Mouse (Mus musculus) embryonic fibroblast, embryonic 13.5 days (primary cell): Measurements from ENCODE around the gene Zmpste24. TPM values are rescaled to one million over a fixed set of nuclear protein-coding genes. Genes with fewer than 3 reads are reported as not detected.

Experiments
- H3K27ac ChIP-seq: 2 replicates; pipeline ENCODE4 v1.5.1; 2012; ENCODE audit warnings: low read length, control low read depth, inconsistent platforms; ENCODE audit not compliant: insufficient read depth
- H3K4me1 ChIP-seq: 2 replicates; pipeline ENCODE4 v1.6.1; 2011; ENCODE audit warnings: low read length; ENCODE audit not compliant: control insufficient read depth, insufficient read depth
- H3K4me3 ChIP-seq: 2 replicates; pipeline ENCODE4 v1.5.1; 2011; ENCODE audit warnings: mild to moderate bottlenecking, control low read depth, low read length; ENCODE audit not compliant: insufficient read depth
- CTCF ChIP-seq: IDR thresholded peaks from 2 replicates; pipeline ENCODE4 v1.5.1; 2011; ENCODE audit warnings: mild to moderate bottlenecking, control low read depth, low read length, moderate library complexity, borderline replicate concordance; ENCODE audit not compliant: insufficient read depth
- POLR2A ChIP-seq: IDR thresholded peaks from 2 replicates; pipeline ENCODE4 v1.6.1; 2011; ENCODE audit warnings: low read depth, mild to moderate bottlenecking, control low read depth, low read length, moderate library complexity
- polyA plus RNA-seq: library from polyadenylated mRNA; stranded (reverse); fragments of >200 nt; gene quantifications from 2 replicates; pipeline ENCODE4 v1.2.4, GENCODE M21; 2011; ENCODE audit warnings: low read depth; ENCODE audit not compliant: missing spikeins, insufficient read length

Gene Zmpste24
- polyA plus RNA-seq, 1 experiment, result 70.9 TPM

DNA sequence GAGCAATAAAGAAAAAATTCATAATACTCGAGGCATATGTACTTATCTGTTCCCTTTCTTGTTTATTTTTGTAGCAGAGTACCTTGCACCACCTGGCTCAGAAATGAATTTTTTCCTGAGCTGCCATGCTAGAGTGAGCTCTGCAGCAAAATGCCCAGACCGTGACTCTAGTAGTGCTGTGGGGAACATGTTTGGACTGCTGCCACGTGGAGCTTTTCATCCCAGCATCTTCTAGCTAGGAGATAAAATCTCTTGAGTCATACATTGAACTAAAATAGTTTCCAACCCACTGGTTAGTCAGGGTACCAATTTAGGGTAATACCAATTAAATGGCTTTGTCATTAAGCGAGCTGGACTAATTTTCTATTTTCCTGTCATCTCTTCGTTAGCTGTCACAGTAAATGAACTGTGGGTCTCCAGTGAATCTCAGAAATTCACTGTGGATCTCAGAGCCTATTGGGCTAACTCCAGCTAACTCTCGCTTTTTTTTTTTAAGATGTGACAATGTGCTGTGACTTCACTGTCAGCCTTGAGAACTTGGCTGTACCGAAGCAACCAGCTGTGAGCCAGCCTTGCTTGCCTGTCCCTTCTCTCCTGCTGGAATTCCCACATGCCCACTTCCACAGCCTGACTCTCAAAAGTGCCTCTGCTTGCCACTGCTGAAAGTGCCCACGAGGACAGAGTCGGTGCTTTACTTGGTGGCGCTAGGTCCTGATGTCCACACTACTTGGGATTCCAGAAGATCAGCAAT, 77.8 kb downstream of the Zmpste24 start:
- TF ChIP-seq POLR2A (no peak), CTCF (no peak)
- Histone ChIP-seq H3K4me3 (no peak overlapping the region), H3K27ac (peak overlapping the region; percentile 13; the same call in 1 of the 2 replicates), H3K4me1 (peaks cover 8% of the 10 kb centered on the region; the same call in 1 of the 2 replicates)

DNA sequence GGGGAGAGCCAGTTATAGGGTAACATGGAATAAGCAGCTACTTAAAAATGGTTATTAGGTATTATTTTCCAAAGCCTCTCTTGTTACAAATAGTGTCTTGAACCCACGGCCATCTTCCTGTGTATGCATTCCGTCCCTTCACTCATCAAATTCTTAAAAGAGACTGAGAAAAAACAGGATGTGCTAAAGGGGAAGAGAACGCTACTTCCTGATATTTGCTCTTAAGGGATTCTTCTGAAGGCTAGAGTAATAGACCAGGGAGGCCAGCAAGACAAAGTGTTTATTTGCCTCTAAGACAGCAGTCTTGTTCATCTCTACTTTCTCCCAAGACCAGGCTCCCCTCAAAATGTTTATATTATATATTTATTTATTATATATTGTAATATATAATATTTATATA, 79.8 kb downstream of the Zmpste24 start:
- H3K4me3 ChIP-seq, result no peak overlapping the region
- H3K4me1 ChIP-seq, result peaks cover 8% of the 10 kb centered on the region; the same call in 1 of the 2 replicates
- no peak overlapping the region for H3K27ac ChIP-seq
- no peak for TF ChIP-seq CTCF
- no peak for TF ChIP-seq POLR2A

DNA sequence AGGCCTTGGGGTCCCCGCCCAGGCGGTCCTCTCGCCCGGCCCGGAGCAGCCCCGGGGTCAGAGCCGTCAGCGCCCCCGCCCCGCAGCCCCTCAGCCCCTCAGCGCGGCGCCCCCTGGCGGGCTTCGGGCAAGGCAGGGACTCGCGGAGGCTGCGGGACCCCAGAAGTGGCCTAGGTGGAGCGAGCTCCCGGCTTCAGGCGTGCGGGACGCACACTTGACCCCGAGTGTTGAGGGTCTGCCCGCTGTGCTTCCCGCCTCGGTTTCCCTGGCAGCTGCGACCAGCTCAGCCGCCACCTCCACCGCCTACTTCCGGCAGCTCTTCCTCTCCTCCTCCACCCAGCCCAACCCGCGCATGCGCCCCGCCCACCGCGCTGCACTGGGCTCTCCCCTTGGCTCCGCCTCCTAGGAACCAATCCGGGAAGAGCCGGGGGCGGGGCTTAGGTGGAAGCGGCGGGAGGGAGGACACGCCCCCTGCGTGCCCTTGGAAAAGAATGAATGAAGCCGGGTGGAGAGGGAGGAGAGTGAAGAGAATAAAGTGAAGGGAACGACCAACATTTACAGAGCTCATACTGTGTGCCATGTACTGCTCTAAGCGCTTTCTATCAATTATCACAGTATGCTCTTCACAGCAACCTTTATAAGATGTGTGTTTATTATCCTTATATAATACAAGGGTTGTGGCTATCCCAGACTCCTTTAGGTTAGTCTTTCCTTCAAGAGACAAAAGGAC, 80.9 kb downstream of the Zmpste24 start, which contains the start of gene Smap2:
Gene Smap2, minus strand, starts transcription at position 320 of the 730 bp plus-strand sequence.
- no peak within 1 kb of the TSS for H3K27ac ChIP-seq
- TF ChIP-seq CTCF, result 0 out of 2 replicates have a peak, but pooled peaks have one; percentile 13
- peak; percentile 94 for TF ChIP-seq POLR2A
- H3K4me3 ChIP-seq, result peak within 1 kb of the TSS; percentile 47
- H3K4me1 ChIP-seq, result peaks cover 12% of the 10 kb centered on the region

DNA sequence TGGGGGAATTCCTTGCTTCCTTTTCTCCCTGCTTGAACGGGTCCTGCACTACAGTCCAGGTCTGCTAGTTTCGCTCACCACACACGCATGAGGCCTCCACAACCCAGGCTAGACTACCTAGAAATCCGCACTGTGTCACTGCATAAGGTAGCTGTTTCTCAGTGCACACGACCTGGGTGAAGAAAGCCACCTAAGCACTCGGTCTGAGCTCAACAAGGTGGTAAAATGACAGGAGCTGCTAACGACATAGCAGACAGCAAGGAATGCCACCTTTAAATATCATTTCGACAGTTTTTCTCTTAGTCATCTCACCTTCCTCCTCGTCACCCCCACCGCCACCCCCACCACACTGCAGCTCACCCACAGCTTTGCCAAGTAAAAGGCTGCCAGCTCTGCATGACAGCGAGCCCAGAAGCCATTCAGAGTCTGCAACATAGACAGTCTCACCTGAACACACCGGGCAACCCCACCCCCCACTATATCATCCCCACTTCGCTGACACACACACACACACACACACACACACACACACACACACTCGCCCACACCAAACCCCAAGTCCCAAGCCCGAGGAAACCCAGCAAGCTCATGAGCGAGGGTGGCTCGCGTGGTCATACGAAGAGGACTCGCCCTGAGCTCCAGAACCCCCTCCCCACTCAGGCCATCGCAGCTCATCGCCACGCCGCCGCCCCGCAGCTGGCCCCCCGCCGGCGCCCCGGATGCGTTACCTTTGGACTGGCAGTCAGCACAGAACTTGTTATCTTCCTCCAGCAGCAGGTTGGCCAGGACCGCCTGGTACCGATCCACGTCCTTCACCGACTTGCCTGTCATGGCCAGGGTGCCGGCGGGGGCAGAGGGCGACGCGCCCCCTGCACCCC, 81.8 kb downstream of the Zmpste24 start:
- peaks cover 12% of the 10 kb centered on the region for H3K4me1 ChIP-seq
- no peak overlapping the region for H3K27ac ChIP-seq
- no peak for TF ChIP-seq CTCF
- no peak for TF ChIP-seq POLR2A
- H3K4me3 ChIP-seq, result peak overlapping the region; percentile 47

DNA sequence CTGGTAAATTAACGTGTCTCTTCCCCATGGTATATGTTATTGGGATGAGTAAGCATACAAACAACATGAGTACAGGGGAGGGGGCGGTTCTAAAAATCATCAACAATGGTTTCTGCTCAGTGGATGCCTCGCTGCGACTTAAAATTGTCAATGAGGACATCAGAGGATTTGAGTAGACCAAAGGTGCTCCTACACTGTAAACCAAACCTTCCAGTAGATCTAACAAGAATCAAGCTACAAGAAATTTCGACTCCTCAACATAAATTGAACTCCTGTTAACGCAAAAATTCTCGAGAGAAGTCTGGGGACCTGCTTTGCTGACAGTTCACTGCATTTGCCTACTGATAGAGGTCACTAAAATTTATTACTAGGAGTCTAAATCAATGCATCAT, 82.8 kb downstream of the Zmpste24 start:
- no peak for TF ChIP-seq POLR2A
- TF ChIP-seq CTCF, result no peak
- H3K27ac ChIP-seq, result no peak overlapping the region
- peaks cover 11% of the 10 kb centered on the region for H3K4me1 ChIP-seq
- H3K4me3 ChIP-seq, result no peak overlapping the region

DNA sequence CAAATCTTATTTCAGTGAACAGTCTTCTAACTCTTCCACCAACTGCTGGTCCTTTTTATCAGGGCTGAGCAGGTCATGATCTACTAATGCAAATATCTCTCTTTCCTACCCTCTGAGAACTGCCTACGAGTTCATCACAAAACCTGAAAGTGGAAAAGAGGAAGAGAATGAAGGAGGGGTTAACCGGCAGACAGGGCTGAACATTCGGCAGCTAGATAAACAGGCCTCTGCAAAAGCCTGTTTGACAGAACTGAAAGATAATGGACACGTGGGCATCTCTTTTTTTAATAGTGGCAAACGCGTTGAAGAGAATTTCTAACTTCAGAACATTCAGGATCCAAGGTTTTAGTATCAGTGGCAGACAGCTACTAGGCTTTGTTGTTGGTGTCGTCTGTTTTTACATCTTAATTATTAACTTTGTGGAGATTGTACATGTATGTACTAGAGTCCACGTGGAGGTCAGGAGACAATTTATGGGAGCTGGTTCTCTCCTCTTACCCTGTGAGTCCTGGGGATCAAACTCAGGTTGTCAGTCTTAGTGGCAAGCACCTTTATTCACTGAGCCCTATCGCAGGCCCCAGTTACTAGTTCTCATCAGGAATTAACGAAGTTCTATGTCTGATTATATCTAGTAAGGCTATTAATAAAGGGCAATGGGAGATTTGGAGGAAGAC, 83.3 kb downstream of the Zmpste24 start:
- peaks cover 11% of the 10 kb centered on the region for H3K4me1 ChIP-seq
- no peak overlapping the region for H3K27ac ChIP-seq
- no peak for TF ChIP-seq POLR2A
- no peak for TF ChIP-seq CTCF
- no peak overlapping the region for H3K4me3 ChIP-seq

DNA sequence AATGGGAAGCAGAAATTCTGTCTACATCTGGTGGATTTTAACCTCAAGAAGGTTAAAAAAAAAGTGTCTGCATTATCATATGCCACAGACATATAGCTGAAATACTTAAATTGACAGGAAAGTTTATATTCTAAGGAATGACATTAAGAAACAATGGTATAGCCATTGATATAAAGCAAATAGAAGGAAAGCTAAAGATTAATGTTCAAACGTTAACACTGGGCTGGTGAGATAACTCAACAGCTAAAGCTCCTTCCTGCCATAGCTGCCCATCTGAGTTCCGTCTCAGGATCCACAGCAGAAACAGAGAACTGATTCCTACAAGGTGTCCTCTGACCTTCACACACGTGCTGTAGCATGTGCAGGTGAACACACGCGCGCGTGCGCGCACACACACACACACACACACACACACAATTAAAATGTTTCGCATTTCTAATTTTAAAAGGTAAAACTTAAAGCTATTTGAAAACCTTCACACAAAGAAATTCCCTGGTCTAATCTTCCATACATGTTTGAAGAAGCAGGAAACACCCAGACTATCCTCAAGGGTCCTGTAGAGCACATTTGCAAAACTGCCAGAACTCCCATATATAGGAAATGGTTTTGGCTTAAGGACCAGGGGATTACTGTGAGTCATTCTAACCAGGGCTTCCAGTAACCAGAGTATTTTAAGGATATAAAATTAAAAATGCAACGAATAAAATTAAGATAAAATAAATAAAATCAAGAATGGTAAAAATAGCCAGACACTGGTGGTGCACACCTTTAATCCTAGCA, 87.1 kb downstream of the Zmpste24 start:
- H3K4me3 ChIP-seq, result no peak overlapping the region
- H3K27ac ChIP-seq, result peak overlapping the region; percentile 85
- no peak for TF ChIP-seq CTCF
- TF ChIP-seq POLR2A, result no peak
- peaks cover 16% of the 10 kb centered on the region for H3K4me1 ChIP-seq

Other genes starting within 250 kb of the Zmpste24 start
- gene Rims3, start 243.4 kb downstream of the Zmpste24 start, polyA plus RNA-seq, result not detected in 2 replicates
- 17.2 and 24.0 TPM in 2 replicates for gene Exo5, start 173.2 kb downstream of the Zmpste24 start, polyA plus RNA-seq
- 1.2 and 1.5 TPM in 2 replicates for gene Zfp69, start 146.5 kb downstream of the Zmpste24 start, polyA plus RNA-seq
- gene Smap2, start 81.0 kb downstream of the Zmpste24 start, polyA plus RNA-seq, result 31.7 and 35.5 TPM in 2 replicates
- 0.58 TPM in 1 of 2 replicates, not detected in the other for gene Col9a2, start 58.9 kb downstream of the Zmpste24 start, polyA plus RNA-seq
- gene Tmco2, start 11.0 kb upstream of the Zmpste24 start, polyA plus RNA-seq, result not detected in 2 replicates
- gene Rlf, start 116.8 kb upstream of the Zmpste24 start, polyA plus RNA-seq, result 29.2 and 30.0 TPM in 2 replicates
- gene Gm12888, start 226.7 kb upstream of the Zmpste24 start, polyA plus RNA-seq, result not detected in 2 replicates